Mouse (Mus musculus) common myeloid progenitor, adult 5-6 weeks (primary cell): ENCODE measurements around the gene Gtf3c1. TPM values are rescaled to one million over a fixed set of nuclear protein-coding genes. Genes with fewer than 3 reads are reported as not detected.

ENCODE experiments used
- ATAC-seq: replicated peaks from 2 replicates; pipeline ENCODE4 v1.8.0; 2016; ENCODE audit warnings: low read depth, mild to moderate bottlenecking, moderate TSS enrichment, inconsistent platforms; ENCODE audit not compliant: poor library complexity, severe bottlenecking
- total RNA-seq: library from RNA; stranded (forward); fragments of 200-1000, 187-1606 nt; gene quantifications from 2 replicates; pipeline ENCODE4 v1.2.3, GENCODE M21; 2017

Gtf3c1 gene
- total RNA-seq, 1 experiment from 2014 or later, result 52.9 TPM

GRCm38 (mm10) chr7:125625829-125626228 lies 81.8 kb downstream of the Gtf3c1 start:
- no peak for ATAC-seq

- ATAC-seq, result no peak
These were observed 82.4 kb downstream of the Gtf3c1 start for GRCm38 (mm10) chr7:125625219-125625618.

GRCm38 (mm10) chr7:125622741-125623685 lies 84.6 kb downstream of the Gtf3c1 start:
- ATAC-seq, result no peak

GRCm38 (mm10) chr7:125620077-125620476 lies 87.5 kb downstream of the Gtf3c1 start:
- no peak for ATAC-seq

GRCm38 (mm10) chr7:125618016-125618415 lies 89.6 kb downstream of the Gtf3c1 start:
- ATAC-seq, result peak; percentile 46

GRCm38 (mm10) chr7:125615453-125615852 lies 92.1 kb downstream of the Gtf3c1 start:
- no peak for ATAC-seq

- peak; percentile 57 for ATAC-seq
These were observed 94.0 kb downstream of the Gtf3c1 start for GRCm38 (mm10) chr7:125613579-125613978.

GRCm38 (mm10) chr7:125608183-125608688 lies 99.3 kb downstream of the Gtf3c1 start:
- ATAC-seq, result no peak

- ATAC-seq, result peak; percentile 46; the same call in 1 of the 2 replicates
These were observed 100.0 kb downstream of the Gtf3c1 start for GRCm38 (mm10) chr7:125607384-125608182.

GRCm38 (mm10) chr7:125606265-125607164 lies 101.1 kb downstream of the Gtf3c1 start:
- no peak for ATAC-seq

- no peak for ATAC-seq
These were observed 101.8 kb downstream of the Gtf3c1 start for GRCm38 (mm10) chr7:125605725-125606139.

GRCm38 (mm10) chr7:125604362-125605319 lies 102.9 kb downstream of the Gtf3c1 start:
- ATAC-seq, result no peak

GRCm38 (mm10) chr7:125603185-125603631 lies 104.4 kb downstream of the Gtf3c1 start, which contains the start of gene Il21r:
Il21r (plus strand) TSS chr7:125603429.
- peak; percentile 78 for ATAC-seq

GRCm38 (mm10) chr7:125601821-125602448 lies 105.6 kb downstream of the Gtf3c1 start:
- no peak for ATAC-seq

GRCm38 (mm10) chr7:125601280-125601670 lies 106.3 kb downstream of the Gtf3c1 start:
- ATAC-seq, result no peak

GRCm38 (mm10) chr7:125600612-125601279 lies 106.8 kb downstream of the Gtf3c1 start:
- peak; percentile 23 for ATAC-seq

- no peak for ATAC-seq
These were observed 107.4 kb downstream of the Gtf3c1 start for GRCm38 (mm10) chr7:125600136-125600535.
